9 mouse cellular contexts compared by ENCODE assay signal in the genomic region with DNA sequence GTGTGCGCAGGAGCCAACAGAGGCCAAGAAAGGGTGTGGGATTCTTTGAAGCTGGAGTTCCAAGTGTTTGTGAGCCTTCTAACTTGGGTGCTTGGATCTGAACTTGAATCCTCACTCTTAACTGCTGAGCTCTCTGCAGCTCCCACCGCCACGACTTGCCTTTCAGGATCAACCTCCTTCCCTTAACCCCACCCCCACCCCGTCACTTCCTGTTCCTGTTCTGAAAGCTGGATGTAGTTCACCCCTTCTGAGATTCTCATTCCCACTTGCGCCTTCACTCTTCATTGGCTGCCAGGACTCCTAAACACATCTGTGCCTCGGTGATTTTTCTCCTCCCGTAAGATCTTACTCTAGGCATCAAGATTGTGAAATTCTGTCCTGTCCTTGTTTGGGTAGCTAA. TPM values are rescaled to one million over a fixed set of nuclear protein-coding genes. Genes with fewer than 3 reads are reported as not detected.
DNase-seq lines count a peak whose midpoint lies in the region; ATAC-seq and TF ChIP-seq lines count a peak whose summit lies in the region.
"Had no signal": no experiment of that assay in that cellular context is flagged by ENCODE, and none has a peak within 500 bp of the region (broad histone marks: within the 10 kb centered on the region; RNA-seq: fewer than 3 reads in every experiment).

No protein-coding gene starts in this region.

- 47% methylated on average over 7 of the region's 7 CpGs for WGBS in liver, embryonic 12.5 days (ENCODE audit: insufficient replicate concordance)
- 78% methylated on average over 7 of the region's 7 CpGs for WGBS in limb, embryonic 10.5 days

- H3K9ac ChIP-seq in liver, embryonic 12.5 days, result no peak overlapping the region
- H3K9ac ChIP-seq in ES-E14 (ENCODE audit: insufficient read depth, low read depth, low read length, poor library complexity, severe bottlenecking), result peak overlapping the region; percentile 30; the same call in 1 of the 2 replicates

- no peak for DNase-seq in gastrocnemius, adult 2 months
- no peak for DNase-seq in gastrocnemius, adult 8-10 months (ENCODE audit: low spot score in 2 of 2)
- DNase-seq in liver, result peak; percentile 17
- no peak for DNase-seq in ES-E14 (ENCODE audit: low read depth, low spot score)
- no peak for DNase-seq in limb, embryonic 10.5 days (ENCODE audit: low spot score)
- DNase-seq in retina, postnatal 1 day, result no peak
- DNase-seq: cerebellum, adult 11-12 months had no signal

- H3K9me3 ChIP-seq in liver, embryonic 12.5 days (replicated peaks), result no peaks in the 10 kb centered on the region
- no peaks in the 10 kb centered on the region for H3K9me3 ChIP-seq in ES-E14 (ENCODE audit: control insufficient read depth, insufficient read depth, low read depth, low read length)
- no peaks in the 10 kb centered on the region for H3K9me3 ChIP-seq in limb, embryonic 10.5 days (replicated peaks)

- TF ChIP-seq CTCF in gastrocnemius, adult 2 months (IDR thresholded peaks at IDR 0.05), result no peak

- no peak for ATAC-seq in liver, embryonic 12.5 days
- ATAC-seq in megakaryocyte-erythroid progenitor cell, adult 5-6 weeks (replicated peaks; ENCODE audit: low FRiP score, low TSS enrichment, poor library complexity, severe bottlenecking), result no peak

- H3K36me3 ChIP-seq in liver, embryonic 12.5 days, result no peaks in the 10 kb centered on the region
- H3K36me3 ChIP-seq in ES-E14 (ENCODE audit: control insufficient read depth, insufficient read depth, low read length, poor library complexity, severe bottlenecking), result no peaks in the 10 kb centered on the region
- H3K36me3 ChIP-seq in limb, embryonic 10.5 days, result no peaks in the 10 kb centered on the region

- H3K4me3 ChIP-seq in gastrocnemius, adult 2 months, result peak overlapping the region; percentile 21; the same call in 1 of the 2 replicates
- H3K4me3 ChIP-seq in liver, embryonic 12.5 days, result no peak overlapping the region
- peak overlapping the region; percentile 29 to 42; a peak in 3 of 4 replicates for H3K4me3 ChIP-seq in ES-E14 (ENCODE audit: insufficient read depth in 1 of 2, low read depth in 1 of 2, low read length in 2 of 2, poor library complexity in 1 of 2, severe bottlenecking in 1 of 2)
- no peak overlapping the region for H3K4me3 ChIP-seq in limb, embryonic 10.5 days

- in situ Hi-C loops in ES-E14 (cut with MboI; ENCODE audit: low sequenced_read_pairs in 2 of 2, unreplicated experiment in 2 of 2), result loop anchor here in 1 of 2 experiments (25.0 kb wide), 2 partner anchors 213 to 413 kb away; no protein-coding TSS in a partner anchor

- no peak overlapping the region for H3K4me2 ChIP-seq in liver, embryonic 12.5 days

- H3K4me1 ChIP-seq in liver, embryonic 12.5 days, result peaks cover 11% of the 10 kb centered on the region; the same call in 1 of the 2 replicates
- peaks cover 0 to 7% of the 10 kb centered on the region in 2 experiments; a peak in 3 of 4 replicates for H3K4me1 ChIP-seq in ES-E14 (ENCODE audit: control insufficient read depth in 2 of 2, insufficient read depth in 2 of 2, low read length in 2 of 2, poor library complexity in 1 of 2)
- peaks cover 38% of the 10 kb centered on the region for H3K4me1 ChIP-seq in limb, embryonic 10.5 days

- H3K27ac ChIP-seq in gastrocnemius, adult 2 months, result peak overlapping the region; percentile 85
- no peak overlapping the region for H3K27ac ChIP-seq in liver, embryonic 12.5 days
- peak overlapping the region; percentile 29; the same call in 1 of the 2 replicates for H3K27ac ChIP-seq in ES-E14 (ENCODE audit: insufficient read depth, low read depth, low read length, poor library complexity, severe bottlenecking)
- H3K27ac ChIP-seq in limb, embryonic 10.5 days, result peak overlapping the region; percentile 88

- H3K27me3 ChIP-seq in liver, embryonic 12.5 days (replicated peaks), result no peaks in the 10 kb centered on the region; the same call in 1 of the 2 replicates
- no peaks in the 10 kb centered on the region for H3K27me3 ChIP-seq in limb, embryonic 10.5 days (ENCODE audit: low read depth, poor library complexity, severe bottlenecking)

- intact Hi-C loops in gastrocnemius, adult 2 months (cut with DNase I), result no loop called here

TF ChIP-seq in ES-E14, 5 proteins besides CTCF, POLR2A, EP300 and RAD21:
- TF ChIP-seq HCFC1 (IDR thresholded peaks at IDR 0.05; ENCODE audit: borderline replicate concordance, insufficient read depth, low read length), result no peak
- TF ChIP-seq ZC3H11A (IDR thresholded peaks at IDR 0.05; ENCODE audit: borderline replicate concordance, low read depth, low read length), result no peak
- TF ChIP-seq MAFK (IDR thresholded peaks at IDR 0.05; ENCODE audit: insufficient read depth, low read depth, low read length), result no peak
- no peak for TF ChIP-seq ZNF384 (IDR thresholded peaks at IDR 0.05; ENCODE audit: low read depth, low read length)
- no peak for TF ChIP-seq CHD2 (IDR thresholded peaks at IDR 0.05; ENCODE audit: low read depth, low read length)

RNA-seq across cellular contexts. Expression of a gene that starts 43.1 kb away (rescaled TPM):
- total RNA-seq in gastrocnemius, adult 2 months (2021), result 10 to 100 TPM; 28.3 to 42.6 TPM
- 10 to 100 TPM; 16.7 to 33.5 (median 23.6) TPM for total RNA-seq in gastrocnemius, adult 8-10 months (2022)
- 1.7 and 2.5 TPM in 2 replicates for polyA plus RNA-seq in liver, embryonic 12.5 days (2016; fragmentation: Nextera tagmentation; extraction: Ambion mirVana)
- 29.0 and 35.7 TPM in 2 replicates for total RNA-seq in ES-E14 (2012; rRNA removed)
- 26.5 and 33.3 TPM in 2 replicates for polyA plus RNA-seq in limb, embryonic 10.5 days (2016; fragmentation: Nextera tagmentation; extraction: Ambion mirVana)
- total RNA-seq in megakaryocyte-erythroid progenitor cell, adult 5-6 weeks (2014; fragmentation: Nextera tagmentation), result 0.25 TPM in 1 of 2 replicates, not detected in the other
- total RNA-seq in megakaryocyte-erythroid progenitor cell, adult 5-6 weeks (2017), result 0.04 and 0.42 TPM in 2 replicates

Comparison
In these comparisons a context has a peak if more than half of its experiments do, and no peak if none do; other contexts are left out.
1. H3K4me3 ChIP-seq: peak in gastrocnemius, adult 2 months (single experiment) and ES-E14 (2 of 2); none in liver, embryonic 12.5 days (single experiment) and limb, embryonic 10.5 days (single experiment).
2. RNA of a gene that starts 43.1 kb away (total RNA-seq): 28.3 to 42.6 TPM in gastrocnemius, adult 2 months, 29.0 to 35.7 TPM in ES-E14 and 16.7 to 33.5 TPM in gastrocnemius, adult 8-10 months; 0.04 to 0.42 TPM in megakaryocyte-erythroid progenitor cell, adult 5-6 weeks; every median in the first group is over 10 times any median in the second.